Mouse (Mus musculus) B cell, adult 62 days (primary cell): Measurements from ENCODE around the gene Defa33. TPM values are rescaled to one million over a fixed set of nuclear protein-coding genes. Genes with fewer than 3 reads are reported as not detected.

Source experiments
- total RNA-seq: library from RNA; stranded (reverse); gene quantifications from 4 replicates; pipeline ENCODE4 v1.2.4, GENCODE M21; 2023

Gene Defa33
- not detected in 4 replicates for total RNA-seq

DNA sequence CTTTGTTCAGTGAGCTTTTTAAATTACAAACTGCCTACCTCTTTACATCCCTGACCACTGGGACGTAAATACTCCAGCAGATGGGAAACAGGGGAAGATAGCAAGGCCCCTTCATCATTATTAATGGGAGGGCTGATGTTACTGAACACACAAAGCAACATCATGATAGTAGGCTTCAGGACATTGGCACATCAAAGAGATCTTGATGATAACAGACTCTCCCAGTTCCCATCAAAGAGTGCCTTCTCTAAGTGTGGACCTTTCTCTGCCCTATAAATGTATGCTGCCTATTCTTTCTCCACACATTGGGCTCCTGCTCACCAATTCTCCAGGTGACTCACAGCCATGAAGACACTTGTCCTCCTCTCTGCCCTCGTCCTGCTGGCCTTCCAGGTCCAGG is at the start of gene Defa33:
Defa33 (plus strand) TSS at position 301 of the 400 bp plus-strand sequence.

GRCm38 (mm10) chr8:21378215-21378614 is 13.4 kb upstream of the Defa33 start, which contains the start of gene Defa2:
Gene Defa2 (plus strand): TSS chr8:21378515.

DNA sequence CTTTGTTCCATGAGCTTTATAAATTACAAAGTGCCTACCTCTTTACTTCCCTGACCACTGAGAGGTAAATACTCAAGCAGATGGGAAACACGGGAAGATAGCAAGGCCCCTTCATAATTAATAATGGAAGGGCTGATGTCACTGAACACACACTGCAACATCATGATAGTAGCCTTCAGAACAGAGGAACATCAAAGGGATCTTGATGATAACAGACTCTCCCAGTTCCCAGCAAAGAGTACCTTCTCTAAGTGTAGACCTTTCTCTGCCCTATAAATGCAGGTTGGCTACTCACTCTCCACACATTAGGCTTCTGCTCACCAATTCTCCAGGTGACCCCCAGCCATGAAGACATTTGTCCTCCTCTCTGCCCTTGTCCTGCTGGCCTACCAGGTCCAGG is 35.5 kb downstream of the Defa33 start, which contains the start of gene Defa36:
Defa36 (plus strand) TSS at position 301 of the 400 bp plus-strand sequence.

Other genes with a start within 250 kb of the Defa33 start
- not detected in 4 replicates for gene Defa22, start 229.5 kb upstream of the Defa33 start, total RNA-seq
- gene Defa31, start 200.2 kb upstream of the Defa33 start, total RNA-seq = not detected in 4 replicates
- gene Gm15293, start 190.2 kb upstream of the Defa33 start, total RNA-seq = not detected in 4 replicates
- not detected in 4 replicates for gene Gm15292, start 142.1 kb upstream of the Defa33 start, total RNA-seq
- not detected in 4 replicates for gene Defa27, start 76.3 kb upstream of the Defa33 start, total RNA-seq
- not detected in 4 replicates for gene Defa29, start 64.8 kb upstream of the Defa33 start, total RNA-seq
- not detected in 4 replicates for gene Defa2, start 13.3 kb upstream of the Defa33 start, total RNA-seq
- not detected in 4 replicates for gene Defa36, start 35.6 kb downstream of the Defa33 start, total RNA-seq
- not detected in 4 replicates for gene Gm7849, start 64.7 kb downstream of the Defa33 start, total RNA-seq
- not detected in 4 replicates for gene Defa20, start 117.4 kb downstream of the Defa33 start, total RNA-seq
- not detected in 4 replicates for gene Defa32, start 137.2 kb downstream of the Defa33 start, total RNA-seq
- gene Defa37, start 173.6 kb downstream of the Defa33 start, total RNA-seq = not detected in 4 replicates
- gene Defa28, start 191.2 kb downstream of the Defa33 start, total RNA-seq = not detected in 4 replicates
- gene Gm7861, start 202.7 kb downstream of the Defa33 start, total RNA-seq = not detected in 4 replicates
- not detected in 4 replicates for gene Defa26, start 226.4 kb downstream of the Defa33 start, total RNA-seq